Mouse (Mus musculus) heart, embryonic 13.5 days (tissue): ENCODE measurements around the gene Glrx. TPM values are rescaled to one million over a fixed set of nuclear protein-coding genes. Genes with fewer than 3 reads are reported as not detected.

Source experiments
- polyA plus RNA-seq: library from polyadenylated mRNA; unstranded; fragments of >200 nt; fragmentation: Nextera tagmentation; extraction: Ambion mirVana; gene quantifications from 2 replicates; pipeline ENCODE4 v1.2.1, GENCODE M21; 2015

The Glrx gene
- polyA plus RNA-seq, 1 experiment from 2014 or later = 99.2 TPM

Other genes with a start within 250 kb of the Glrx start
- 4.6 and 4.8 TPM in 2 replicates for gene Ell2, start 133.1 kb upstream of the Glrx start, polyA plus RNA-seq
- 19.8 and 21.6 TPM in 2 replicates for gene Rhobtb3, start 104.1 kb downstream of the Glrx start, polyA plus RNA-seq
- 0.19 and 0.68 TPM in 2 replicates for gene Spata9, start 127.3 kb downstream of the Glrx start, polyA plus RNA-seq
- gene Rfesd, start 178.9 kb downstream of the Glrx start, polyA plus RNA-seq = 18.0 and 18.9 TPM in 2 replicates
- 0.43 TPM in 1 of 2 replicates, not detected in the other for gene Gpr150, start 217.1 kb downstream of the Glrx start, polyA plus RNA-seq